Mouse (Mus musculus): ENCODE results near the gene Fmo4.

DNA sequence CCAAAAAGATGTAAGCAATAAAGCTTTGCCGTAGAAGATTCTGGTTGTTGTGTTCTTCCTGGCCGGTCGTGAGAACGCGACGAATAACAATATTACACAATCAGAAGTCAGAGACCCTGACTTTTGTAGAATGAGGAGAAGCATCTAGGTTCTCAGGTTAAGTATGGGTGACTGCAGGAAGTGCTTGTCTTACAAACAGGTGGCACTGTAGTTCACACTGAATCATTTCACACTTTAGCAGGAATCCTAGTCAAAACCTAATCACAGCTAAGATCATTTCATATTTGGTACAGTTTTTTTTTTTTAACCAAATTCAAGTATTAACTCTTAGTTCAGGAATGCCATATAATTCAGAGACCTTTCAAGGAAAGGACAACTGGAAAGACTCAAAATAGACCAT, 33.8 kb upstream of the Fmo4 start:
- TF ChIP-seq CTCF (IDR thresholded peaks at IDR 0.05; ENCODE audit: low read depth, low read length) (no peak), POLR2A (IDR thresholded peaks at IDR 0.05; ENCODE audit: extremely low read depth, insufficient read depth, low read length) (no peak)

Measured in liver, adult 2 months (tissue).